Mouse (Mus musculus) c-Kit-positive CD71-positive TER-119-negative erythroid progenitor cells, embryonic 14.5 days (primary cell): ENCODE data around the gene Zfp973.
"Not testable (repeated sequence)": the region's sequence is repeated elsewhere in the genome, so short reads cannot be mapped to it uniquely, and the experiment has no call there.

ENCODE experiments used
- DNase-seq: peaks from one replicate; pipeline ENCODE4 v3.0.0-alpha.2; 2013; ENCODE audit warnings: low read depth

Gene Zfp973

DNA sequence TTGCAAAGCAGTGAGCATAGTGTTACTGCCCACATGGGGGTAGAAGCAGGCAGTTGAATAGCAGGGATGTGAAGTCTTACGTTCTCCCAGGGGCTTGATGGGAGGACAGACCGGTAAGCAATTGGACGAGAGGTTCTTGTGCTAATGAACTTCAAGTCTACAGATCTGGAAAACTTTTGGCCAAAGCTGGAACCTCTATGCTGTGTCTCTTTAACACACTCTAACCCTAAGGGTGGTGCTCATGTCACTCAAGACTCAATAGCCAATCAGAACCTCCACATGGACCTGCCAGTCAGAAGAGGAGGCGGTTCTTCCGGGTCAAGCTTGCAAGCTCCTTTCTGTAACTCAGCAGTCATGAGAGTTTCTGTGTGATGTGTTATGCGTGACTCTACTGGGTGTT, at the start of gene Zfp973:
Gene Zfp973 (plus strand): TSS at position 301 of the 400 bp plus-strand sequence.
- DNase-seq, result not testable (repeated sequence)

DNA sequence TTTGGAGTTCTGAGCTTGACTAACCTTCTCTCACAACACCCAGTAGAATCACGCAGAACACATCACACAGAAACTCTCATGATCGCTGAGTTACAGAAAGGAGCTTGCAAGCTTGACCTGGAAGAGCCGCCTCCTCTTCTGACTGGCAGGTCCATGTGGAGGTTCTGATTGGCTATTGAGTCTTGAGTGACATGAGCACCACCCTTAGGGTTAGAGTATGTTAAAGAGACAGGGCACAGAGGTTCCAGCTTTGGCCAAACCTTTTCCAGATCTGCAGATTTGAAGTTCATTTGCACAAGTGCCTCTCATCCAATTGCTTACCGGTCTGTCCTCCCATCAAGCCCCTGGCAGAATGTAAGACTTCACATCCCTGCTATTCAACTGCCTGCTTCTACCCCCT, 34.1 kb upstream of the Zfp973 start, which contains the start of gene Gm14308:
Gene Gm14308 (minus strand): TSS at position 101 of the 400 bp plus-strand sequence.
- not testable (repeated sequence) for DNase-seq

- DNase-seq, result not testable (repeated sequence)
These were observed 37.7 kb downstream of the Zfp973 start, which contains the start of gene Gm14305 for GRCm38 (mm10) chr2:176708051-176708450. Gene Gm14305, plus strand, starts transcription at chr2:176708328.
